Mouse (Mus musculus) ES-CJ7 (cell line): ENCODE measurements around the gene Naaladl1.
"Not testable (repeated sequence)": the region's sequence is repeated elsewhere in the genome, so short reads cannot be mapped to it uniquely, and the experiment has no call there.

Source experiments
- DNase-seq: peaks from one replicate; pipeline ENCODE4 v3.0.0; 2011; ENCODE audit warnings: low read depth, low spot score

Gene Naaladl1

GRCm38 (mm10) chr19:6127760-6128341 lies 22.3 kb downstream of the Naaladl1 start, which contains the start of gene Snx15:
Gene Snx15 (minus strand): TSS chr19:6128304.
- DNase-seq: peak; percentile 98

- DNase-seq: not testable (repeated sequence)
Measured at GRCm38 (mm10) chr19:6130414-6131128, 25.0 kb downstream of the Naaladl1 start.

- no peak for DNase-seq
Measured at GRCm38 (mm10) chr19:6132171-6132827, 26.7 kb downstream of the Naaladl1 start.

- DNase-seq: not testable (repeated sequence)
Measured at GRCm38 (mm10) chr19:6133197-6133596, 27.6 kb downstream of the Naaladl1 start.

GRCm38 (mm10) chr19:6136397-6136796 lies 30.8 kb downstream of the Naaladl1 start:
- no peak for DNase-seq

- no peak for DNase-seq
Measured at GRCm38 (mm10) chr19:6139701-6140100, 34.1 kb downstream of the Naaladl1 start.

- DNase-seq: no peak
Measured at GRCm38 (mm10) chr19:6140374-6140677, 34.7 kb downstream of the Naaladl1 start.

- peak; percentile 98 for DNase-seq
Measured at GRCm38 (mm10) chr19:6140678-6141393, 35.3 kb downstream of the Naaladl1 start, which contains the start of gene Batf2. Gene Batf2 (plus strand): TSS chr19:6140983.

GRCm38 (mm10) chr19:6141394-6141749 lies 35.8 kb downstream of the Naaladl1 start, which contains the start of gene Arl2:
Gene Arl2 (minus strand): TSS chr19:6141548.
- DNase-seq: peak; percentile 97

GRCm38 (mm10) chr19:6144842-6145241 lies 39.3 kb downstream of the Naaladl1 start:
- no peak for DNase-seq

GRCm38 (mm10) chr19:6155174-6155573 lies 49.6 kb downstream of the Naaladl1 start:
- no peak for DNase-seq

- no peak for DNase-seq
Measured at GRCm38 (mm10) chr19:6156372-6156771, 50.8 kb downstream of the Naaladl1 start.

GRCm38 (mm10) chr19:6157220-6157619 lies 51.6 kb downstream of the Naaladl1 start:
- DNase-seq: no peak

GRCm38 (mm10) chr19:6163872-6164547 lies 58.4 kb downstream of the Naaladl1 start:
- no peak for DNase-seq
